Mouse (Mus musculus) CH12.LX (cell line): ENCODE measurements at regions not wholly inside any gene's neighbourhood (a gene's known extent, or its start where the extent isn't known, plus 50 kb on each side); places are given as distances from the start of the nearest gene placed in this dataset.

Source experiments
- CTCF ChIP-seq, 2 experiments: IDR thresholded peaks in 1 of 2; conservative IDR thresholded peaks in 1 of 2; 2 replicates each; pipeline ENCODE4 v1.5.1; 2011 to 2012; ENCODE audit warnings: low read depth in 2 of 2, low read length in 2 of 2, improper control_type of control experiment in 1 of 2, inconsistent platforms in 1 of 2, mild to moderate bottlenecking in 1 of 2, moderate library complexity in 1 of 2
- MAX ChIP-seq: IDR thresholded peaks from 2 replicates; pipeline ENCODE4 v1.6.1; 2011; ENCODE audit warnings: low read length, improper control_type of control experiment
- POLR2A ChIP-seq: IDR thresholded peaks from 2 replicates; pipeline ENCODE4 v1.6.1; 2011; ENCODE audit warnings: low read depth, mild to moderate bottlenecking, improper control_type of control experiment, low read length
- POLR2AphosphoS2 ChIP-seq: IDR thresholded peaks from 2 replicates; pipeline ENCODE4 v1.6.1; 2011; ENCODE audit warnings: low read depth, low read length, improper control_type of control experiment
- RCOR1 ChIP-seq: conservative IDR thresholded peaks from 2 replicates; pipeline ENCODE4 v1.6.1; 2012; ENCODE audit warnings: low read depth, mild to moderate bottlenecking, inconsistent platforms, low read length, improper control_type of control experiment
- SMC3 ChIP-seq: IDR thresholded peaks from 2 replicates; pipeline ENCODE4 v1.6.1; 2011; ENCODE audit warnings: low read depth, low read length, improper control_type of control experiment
- ZKSCAN1 ChIP-seq: IDR thresholded peaks from 2 replicates; pipeline ENCODE4 v1.6.1; 2012; ENCODE audit warnings: low read depth, inconsistent platforms, low read length, improper control_type of control experiment, borderline replicate concordance

GRCm38 (mm10) chr16:50907732-50908131, 316.8 kb upstream of the Ccdc54 start:
- TF ChIP-seq POLR2A (no peak), RCOR1 (0 out of 2 replicates have a peak, but pooled peaks have one; percentile 43), CTCF (conservative IDR thresholded peaks at IDR 0.05 in 1 of 2, IDR thresholded peaks at IDR 0.05 in 1 of 2; ENCODE audit: low read depth in 2 of 2, low read length in 2 of 2) (no peak), SMC3 (no peak), MAX (0 out of 2 replicates have a peak, but pooled peaks have one; percentile 12), ZKSCAN1 (no peak), POLR2AphosphoS2 (no peak)
